Mouse (Mus musculus): Measurements from ENCODE around the gene Cpvl. TPM values are rescaled to one million over a fixed set of nuclear protein-coding genes. Genes with fewer than 3 reads are reported as not detected.

Gene Cpvl
- polyA plus RNA-seq, 1 experiment from 2014 or later, result not detected

- Histone ChIP-seq H3K4me3 (no peak overlapping the region), H3K9me3 (no peaks in the 10 kb centered on the region), H3K4me1 (no peaks in the 10 kb centered on the region), H3K36me3 (no peaks in the 10 kb centered on the region), H3K9ac (replicated peaks) (no peak overlapping the region), H3K27me3 (no peaks in the 10 kb centered on the region), H3K4me2 (replicated peaks) (no peak overlapping the region), H3K27ac (replicated peaks) (no peak overlapping the region)
- no peak for ATAC-seq (replicated peaks)
- 94% methylated on average over 6 of the region's 6 CpGs for WGBS
These were observed 106.6 kb downstream of the Cpvl start for GRCm38 (mm10) chr6:53871903-53872302.

- Histone ChIP-seq H3K4me1 (no peaks in the 10 kb centered on the region), H3K4me2 (replicated peaks) (no peak overlapping the region), H3K27ac (replicated peaks) (no peak overlapping the region), H3K4me3 (no peak overlapping the region), H3K9me3 (no peaks in the 10 kb centered on the region), H3K9ac (replicated peaks) (no peak overlapping the region), H3K27me3 (no peaks in the 10 kb centered on the region), H3K36me3 (no peaks in the 10 kb centered on the region)
- no peak for ATAC-seq (replicated peaks)
- 73% methylated on average over 2 of the region's 2 CpGs for WGBS
These were observed 115.5 kb downstream of the Cpvl start for GRCm38 (mm10) chr6:53863011-53863410.

- 43% methylated on average over 1 of the region's 1 CpGs for WGBS
- no peak overlapping the region for H3K27ac ChIP-seq (replicated peaks)
These were observed 119.4 kb downstream of the Cpvl start for GRCm38 (mm10) chr6:53859106-53859505.

GRCm38 (mm10) chr6:53857822-53858221 lies 120.6 kb downstream of the Cpvl start:
- Histone ChIP-seq H3K9me3 (no peaks in the 10 kb centered on the region), H3K4me2 (replicated peaks) (no peak overlapping the region), H3K9ac (replicated peaks) (no peak overlapping the region), H3K27me3 (no peaks in the 10 kb centered on the region), H3K4me3 (no peak overlapping the region), H3K27ac (replicated peaks) (no peak overlapping the region), H3K4me1 (no peaks in the 10 kb centered on the region), H3K36me3 (no peaks in the 10 kb centered on the region)
- ATAC-seq (replicated peaks), result no peak
- 75% methylated on average over 7 of the region's 7 CpGs for WGBS

More at GRCm38 (mm10) chr6:53859106-53859505, 119.4 kb downstream of the Cpvl start:
- H3K36me3 ChIP-seq, result no peaks in the 10 kb centered on the region
- no peak overlapping the region for H3K4me2 ChIP-seq (replicated peaks)
- H3K27me3 ChIP-seq, result no peaks in the 10 kb centered on the region
- H3K4me3 ChIP-seq, result no peak overlapping the region
- ATAC-seq (replicated peaks), result no peak
- H3K9ac ChIP-seq (replicated peaks), result no peak overlapping the region
- H3K9me3 ChIP-seq, result no peaks in the 10 kb centered on the region
- H3K4me1 ChIP-seq, result no peaks in the 10 kb centered on the region

DNA sequence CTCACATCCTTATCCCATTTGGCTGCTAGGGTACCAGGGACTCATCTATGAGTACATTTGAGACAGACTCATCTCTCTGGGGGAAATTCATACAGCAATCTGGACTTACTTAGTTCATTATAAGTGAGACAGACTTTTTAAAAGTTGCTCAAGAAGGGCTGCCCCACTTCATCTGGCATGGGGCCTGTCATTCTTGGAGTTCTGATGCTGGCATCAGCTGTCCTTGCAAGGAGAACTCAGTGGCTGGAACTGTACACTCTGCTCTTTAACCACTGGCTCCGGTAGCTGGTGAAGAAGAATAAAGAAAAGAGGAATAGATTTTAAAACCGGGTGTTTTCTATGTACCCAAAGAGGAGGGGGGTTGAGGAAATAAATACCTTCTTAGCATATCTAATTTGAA lies 121.7 kb downstream of the Cpvl start:
- Histone ChIP-seq H3K36me3 (no peaks in the 10 kb centered on the region), H3K4me1 (no peaks in the 10 kb centered on the region), H3K27ac (replicated peaks) (no peak overlapping the region), H3K27me3 (no peaks in the 10 kb centered on the region), H3K9me3 (no peaks in the 10 kb centered on the region), H3K4me3 (no peak overlapping the region), H3K9ac (replicated peaks) (no peak overlapping the region), H3K4me2 (replicated peaks) (no peak overlapping the region)
- no peak for ATAC-seq (replicated peaks)
- 81% methylated on average over 2 of the region's 2 CpGs for WGBS

- no peaks in the 10 kb centered on the region for H3K9me3 ChIP-seq
- H3K27ac ChIP-seq (replicated peaks), result 0 out of 2 replicates have a peak overlapping the region, but pooled peaks have one; percentile 3
- no peak overlapping the region for H3K9ac ChIP-seq (replicated peaks)
- no peak overlapping the region for H3K4me2 ChIP-seq (replicated peaks)
- ATAC-seq (replicated peaks), result 0 out of 2 replicates have a peak, but pooled peaks have one; percentile 38
- WGBS, result 61% methylated on average over 12 of the region's 12 CpGs
- no peak overlapping the region for H3K4me3 ChIP-seq
- H3K27me3 ChIP-seq, result no peaks in the 10 kb centered on the region
- H3K4me1 ChIP-seq, result no peaks in the 10 kb centered on the region
- H3K36me3 ChIP-seq, result no peaks in the 10 kb centered on the region
These were observed 123.3 kb downstream of the Cpvl start for GRCm38 (mm10) chr6:53854971-53855856.

DNA sequence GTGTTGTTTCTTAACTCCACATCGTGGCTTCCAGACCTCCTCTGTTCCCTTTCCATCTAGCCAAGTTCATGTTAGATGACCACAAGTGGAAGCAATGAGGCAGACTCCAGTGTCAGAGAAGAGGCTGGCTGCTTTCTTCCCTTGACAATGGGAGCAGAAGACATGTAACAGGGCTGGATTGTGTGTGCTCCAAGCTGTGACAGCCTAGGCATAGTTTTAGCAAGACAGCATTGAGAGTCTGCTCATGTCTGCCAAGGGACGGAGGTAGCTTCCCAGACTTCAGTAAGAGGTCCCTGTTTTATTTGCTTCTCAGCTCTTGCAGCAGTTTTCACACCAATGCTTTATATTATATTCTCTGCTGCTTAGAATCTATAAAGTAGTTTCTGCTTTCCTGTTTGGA lies 124.2 kb downstream of the Cpvl start:
- ATAC-seq (replicated peaks), result no peak
- Histone ChIP-seq H3K9me3 (no peaks in the 10 kb centered on the region), H3K4me2 (replicated peaks) (no peak overlapping the region), H3K27me3 (no peaks in the 10 kb centered on the region), H3K4me1 (no peaks in the 10 kb centered on the region), H3K4me3 (no peak overlapping the region), H3K27ac (replicated peaks) (no peak overlapping the region), H3K36me3 (no peaks in the 10 kb centered on the region), H3K9ac (replicated peaks) (no peak overlapping the region)
- WGBS, result 71% methylated on average over 2 of the region's 2 CpGs

- no peak overlapping the region for H3K4me3 ChIP-seq
- H3K36me3 ChIP-seq, result no peaks in the 10 kb centered on the region
- H3K9me3 ChIP-seq, result no peaks in the 10 kb centered on the region
- H3K27me3 ChIP-seq, result no peaks in the 10 kb centered on the region
- WGBS, result 80% methylated on average over 3 of the region's 3 CpGs
- no peak overlapping the region for H3K27ac ChIP-seq (replicated peaks)
- H3K9ac ChIP-seq (replicated peaks), result no peak overlapping the region
- ATAC-seq (replicated peaks), result no peak
- H3K4me2 ChIP-seq (replicated peaks), result no peak overlapping the region
- no peaks in the 10 kb centered on the region for H3K4me1 ChIP-seq
These were observed 124.9 kb downstream of the Cpvl start for GRCm38 (mm10) chr6:53853546-53853945.

DNA sequence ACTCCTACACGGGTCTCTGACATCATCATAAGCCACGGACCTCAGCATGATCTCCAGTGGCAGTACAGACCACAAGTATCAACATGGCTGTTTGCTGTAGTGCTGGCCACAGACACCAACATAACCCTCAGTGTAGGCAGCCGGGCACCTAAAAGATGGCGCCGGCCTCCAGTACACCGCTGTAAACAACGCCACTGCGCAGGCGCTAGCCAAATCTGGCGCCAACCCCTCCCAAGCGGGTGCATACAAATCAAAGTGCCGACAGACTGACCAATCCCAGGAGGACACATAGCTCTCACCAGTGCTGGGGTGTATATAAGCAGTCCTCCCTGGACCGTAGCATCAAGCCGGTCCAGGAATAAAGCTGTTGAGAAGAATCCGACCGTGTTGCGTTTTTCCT lies 133.8 kb downstream of the Cpvl start:
- Histone ChIP-seq H3K36me3 (no peaks in the 10 kb centered on the region), H3K27ac (replicated peaks) (no peak overlapping the region), H3K4me3 (no peak overlapping the region), H3K9ac (replicated peaks) (no peak overlapping the region), H3K27me3 (no peaks in the 10 kb centered on the region), H3K9me3 (no peaks in the 10 kb centered on the region), H3K4me2 (replicated peaks) (no peak overlapping the region), H3K4me1 (no peaks in the 10 kb centered on the region)
- no peak for ATAC-seq (replicated peaks)
- WGBS, result 96% methylated on average over 17 of the region's 17 CpGs

- Histone ChIP-seq H3K4me2 (replicated peaks) (no peak overlapping the region), H3K27ac (replicated peaks) (no peak overlapping the region), H3K9ac (replicated peaks) (no peak overlapping the region), H3K4me3 (no peak overlapping the region), H3K9me3 (no peaks in the 10 kb centered on the region), H3K4me1 (peaks cover 12% of the 10 kb centered on the region), H3K27me3 (peaks cover 7% of the 10 kb centered on the region; the same call in 1 of the 2 replicates), H3K36me3 (no peaks in the 10 kb centered on the region)
- 77% methylated on average over 4 of the region's 4 CpGs for WGBS
- ATAC-seq (replicated peaks), result no peak
These were observed 153.3 kb downstream of the Cpvl start for GRCm38 (mm10) chr6:53825213-53825612.

All from forebrain, embryonic 15.5 days (tissue).